ENCODE assay signal across 8 mouse cellular contexts in genomic region chr16:11069710-11070420, GRCm38 (mm10). TPM values are rescaled to one million over a fixed set of nuclear protein-coding genes. Genes with fewer than 3 reads are reported as not detected.
DNase-seq lines count a peak whose midpoint lies in the region; ATAC-seq and TF ChIP-seq lines count a peak whose summit lies in the region.

No protein-coding gene starts in this region.

- no peak overlapping the region for H3K27ac ChIP-seq in midbrain, embryonic 13.5 days
- no peak overlapping the region; the same call in 1 of the 2 replicates for H3K27ac ChIP-seq in midbrain, embryonic 10.5 days (replicated peaks)
- no peak overlapping the region for H3K27ac ChIP-seq in forebrain, postnatal 0 days (ENCODE audit: low read depth, low read length)
- peak overlapping the region; percentile 8; the same call in 1 of the 2 replicates for H3K27ac ChIP-seq in hindbrain, embryonic 13.5 days
- peak overlapping the region; percentile 54 for H3K27ac ChIP-seq in lung, postnatal 0 days (ENCODE audit: low read length)

- H3K4me2 ChIP-seq in midbrain, embryonic 13.5 days (replicated peaks), result peak overlapping the region; percentile 88
- 0 out of 2 replicates have a peak overlapping the region, but pooled peaks have one; percentile 74 for H3K4me2 ChIP-seq in forebrain, postnatal 0 days (ENCODE audit: low read depth)
- peak overlapping the region; percentile 92 for H3K4me2 ChIP-seq in hindbrain, embryonic 13.5 days
- H3K4me2 ChIP-seq in lung, postnatal 0 days (replicated peaks; ENCODE audit: low read depth, low read length), result no peak overlapping the region; the same call in 1 of the 2 replicates

- no peak overlapping the region for H3K4me3 ChIP-seq in midbrain, embryonic 13.5 days (replicated peaks)
- no peak overlapping the region for H3K4me3 ChIP-seq in midbrain, embryonic 10.5 days
- no peak overlapping the region for H3K4me3 ChIP-seq in forebrain, postnatal 0 days (ENCODE audit: low read depth, low read length)
- no peak overlapping the region for H3K4me3 ChIP-seq in hindbrain, embryonic 13.5 days
- H3K4me3 ChIP-seq in lung, postnatal 0 days (ENCODE audit: low read depth, low read length), result no peak overlapping the region

- H3K27me3 ChIP-seq in midbrain, embryonic 13.5 days, result no peaks in the 10 kb centered on the region
- no peaks in the 10 kb centered on the region for H3K27me3 ChIP-seq in midbrain, embryonic 10.5 days (ENCODE audit: low read depth, poor library complexity, severe bottlenecking)
- H3K27me3 ChIP-seq in forebrain, postnatal 0 days (ENCODE audit: insufficient read depth, low read length), result no peaks in the 10 kb centered on the region
- H3K27me3 ChIP-seq in hindbrain, embryonic 13.5 days, result no peaks in the 10 kb centered on the region
- no peaks in the 10 kb centered on the region for H3K27me3 ChIP-seq in lung, postnatal 0 days (replicated peaks; ENCODE audit: insufficient read depth, low read length)

- H3K4me1 ChIP-seq in midbrain, embryonic 13.5 days (replicated peaks), result peaks cover 78% of the 10 kb centered on the region
- peaks cover 60% of the 10 kb centered on the region for H3K4me1 ChIP-seq in midbrain, embryonic 10.5 days
- peaks cover 40% of the 10 kb centered on the region for H3K4me1 ChIP-seq in forebrain, postnatal 0 days (ENCODE audit: insufficient read depth)
- peaks cover 76% of the 10 kb centered on the region for H3K4me1 ChIP-seq in hindbrain, embryonic 13.5 days (replicated peaks)
- H3K4me1 ChIP-seq in lung, postnatal 0 days (ENCODE audit: insufficient read depth, low read depth, low read length), result peaks cover 32% of the 10 kb centered on the region

- DNase-seq in midbrain, embryonic 10.5 days (ENCODE audit: low spot score), result no peak
- DNase-seq in forebrain, postnatal 0 days, result no peak
- peak; percentile 23 for DNase-seq in lung, postnatal 0 days (ENCODE audit: low spot score)
- DNase-seq in left cerebral cortex, adult 9 months (ENCODE audit: low spot score in 2 of 2), result no peak
- no peak for DNase-seq in left cerebral cortex, adult 11 months (ENCODE audit: low spot score)

- TF ChIP-seq CTCF in forebrain, postnatal 0 days (IDR thresholded peaks at IDR 0.05; ENCODE audit: low read depth), result no peak
- no peak for TF ChIP-seq CTCF in lung, postnatal 0 days (IDR thresholded peaks at IDR 0.05)

- no peaks in the 10 kb centered on the region for H3K9me3 ChIP-seq in midbrain, embryonic 13.5 days
- no peaks in the 10 kb centered on the region for H3K9me3 ChIP-seq in midbrain, embryonic 10.5 days (replicated peaks)
- no peaks in the 10 kb centered on the region for H3K9me3 ChIP-seq in forebrain, postnatal 0 days (ENCODE audit: low read length)
- no peaks in the 10 kb centered on the region for H3K9me3 ChIP-seq in hindbrain, embryonic 13.5 days
- H3K9me3 ChIP-seq in lung, postnatal 0 days (ENCODE audit: low read length), result no peaks in the 10 kb centered on the region

- ATAC-seq in midbrain, embryonic 13.5 days, result no peak
- ATAC-seq in forebrain, postnatal 0 days, result no peak
- ATAC-seq in hindbrain, embryonic 13.5 days (ENCODE audit: low FRiP score), result no peak
- no peak for ATAC-seq in lung, postnatal 0 days
- ATAC-seq in CD4-positive, CD25-positive, alpha-beta regulatory T cell, adult 4 months, result no peak

- H3K36me3 ChIP-seq in midbrain, embryonic 13.5 days, result peaks cover 41% of the 10 kb centered on the region
- H3K36me3 ChIP-seq in midbrain, embryonic 10.5 days, result peaks cover 59% of the 10 kb centered on the region
- peaks cover 33% of the 10 kb centered on the region for H3K36me3 ChIP-seq in forebrain, postnatal 0 days (ENCODE audit: insufficient read depth)
- H3K36me3 ChIP-seq in hindbrain, embryonic 13.5 days, result peaks cover 34% of the 10 kb centered on the region
- peaks cover 26% of the 10 kb centered on the region for H3K36me3 ChIP-seq in lung, postnatal 0 days (ENCODE audit: insufficient read depth, low read length)

- 87% methylated on average over 7 of the region's 7 CpGs for WGBS in midbrain, embryonic 13.5 days
- WGBS in midbrain, embryonic 10.5 days, result 88% methylated on average over 7 of the region's 7 CpGs
- WGBS in forebrain, postnatal 0 days, result 79% methylated on average over 7 of the region's 7 CpGs
- 82% methylated on average over 7 of the region's 7 CpGs for WGBS in hindbrain, embryonic 13.5 days
- 59% methylated on average over 7 of the region's 7 CpGs for WGBS in lung, postnatal 0 days

- TF ChIP-seq EP300 in lung, postnatal 0 days (IDR thresholded peaks at IDR 0.05), result peak; percentile 43; the same call in 1 of the 2 replicates

- no peak overlapping the region for H3K9ac ChIP-seq in midbrain, embryonic 13.5 days (replicated peaks)
- H3K9ac ChIP-seq in forebrain, postnatal 0 days, result no peak overlapping the region
- H3K9ac ChIP-seq in hindbrain, embryonic 13.5 days, result 0 out of 2 replicates have a peak overlapping the region, but pooled peaks have one; percentile 39
- no peak overlapping the region for H3K9ac ChIP-seq in lung, postnatal 0 days (replicated peaks; ENCODE audit: low read depth)

RNA-seq across cellular contexts. Expression of gene Litaf, which starts 3.9 kb away (rescaled TPM):
- polyA plus RNA-seq in midbrain, embryonic 13.5 days (2015; fragmentation: Nextera tagmentation; extraction: Ambion mirVana), result 31.5 and 33.5 TPM in 2 replicates
- 97.9 and 106 TPM in 2 replicates for polyA plus RNA-seq in midbrain, embryonic 10.5 days (2016; fragmentation: Nextera tagmentation; extraction: Ambion mirVana)
- 11.4 and 16.9 TPM in 2 replicates for total RNA-seq in forebrain, postnatal 0 days (2014; rRNA removed)
- 20.7 and 24.0 TPM in 2 replicates for polyA plus RNA-seq in forebrain, postnatal 0 days (2015; fragmentation: Nextera tagmentation; extraction: Ambion mirVana)
- 36.4 and 40.6 TPM in 2 replicates for polyA plus RNA-seq in hindbrain, embryonic 13.5 days (2015; fragmentation: Nextera tagmentation; extraction: Ambion mirVana)
- polyA plus RNA-seq in lung, postnatal 0 days (2015; fragmentation: Nextera tagmentation; extraction: Ambion mirVana), result 106 and 118 TPM in 2 replicates
- polyA plus RNA-seq in CD4-positive, CD25-positive, alpha-beta regulatory T cell, adult 4 months (2017; shearing (Covaris generic)), result 10 to 100 TPM; 47.2 to 61.2 TPM

RNA-seq across cellular contexts. Expression of gene Snn, which starts 9.1 kb away (rescaled TPM):
- polyA plus RNA-seq in midbrain, embryonic 13.5 days (2015; fragmentation: Nextera tagmentation; extraction: Ambion mirVana), result 133 and 140 TPM in 2 replicates
- 86.7 and 106 TPM in 2 replicates for polyA plus RNA-seq in midbrain, embryonic 10.5 days (2016; fragmentation: Nextera tagmentation; extraction: Ambion mirVana)
- total RNA-seq in forebrain, postnatal 0 days (2014; rRNA removed), result 324 and 367 TPM in 2 replicates
- polyA plus RNA-seq in forebrain, postnatal 0 days (2015; fragmentation: Nextera tagmentation; extraction: Ambion mirVana), result 179 and 198 TPM in 2 replicates
- 145 TPM in 2 replicates for polyA plus RNA-seq in hindbrain, embryonic 13.5 days (2015; fragmentation: Nextera tagmentation; extraction: Ambion mirVana)
- polyA plus RNA-seq in lung, postnatal 0 days (2015; fragmentation: Nextera tagmentation; extraction: Ambion mirVana), result 41.1 and 46.6 TPM in 2 replicates
- 1 to 10 TPM; 1.3 to 3.5 TPM for polyA plus RNA-seq in CD4-positive, CD25-positive, alpha-beta regulatory T cell, adult 4 months (2017; shearing (Covaris generic))

Comparison
In these comparisons a context has a peak if more than half of its experiments do, and no peak if none do; other contexts are left out.
1. H3K27ac ChIP-seq: peak in hindbrain, embryonic 13.5 days (single experiment) and lung, postnatal 0 days (single experiment); none in midbrain, embryonic 13.5 days (single experiment), midbrain, embryonic 10.5 days (single experiment) and forebrain, postnatal 0 days (single experiment).